Mouse (Mus musculus): ENCODE results near the gene Dhdds. TPM values are rescaled to one million over a fixed set of nuclear protein-coding genes. Genes with fewer than 3 reads are reported as not detected.

The Dhdds gene
- 52.5 and 60.9 TPM in 2 replicates for polyA plus RNA-seq (2015; fragmentation: Nextera tagmentation; extraction: Ambion mirVana)

DNA sequence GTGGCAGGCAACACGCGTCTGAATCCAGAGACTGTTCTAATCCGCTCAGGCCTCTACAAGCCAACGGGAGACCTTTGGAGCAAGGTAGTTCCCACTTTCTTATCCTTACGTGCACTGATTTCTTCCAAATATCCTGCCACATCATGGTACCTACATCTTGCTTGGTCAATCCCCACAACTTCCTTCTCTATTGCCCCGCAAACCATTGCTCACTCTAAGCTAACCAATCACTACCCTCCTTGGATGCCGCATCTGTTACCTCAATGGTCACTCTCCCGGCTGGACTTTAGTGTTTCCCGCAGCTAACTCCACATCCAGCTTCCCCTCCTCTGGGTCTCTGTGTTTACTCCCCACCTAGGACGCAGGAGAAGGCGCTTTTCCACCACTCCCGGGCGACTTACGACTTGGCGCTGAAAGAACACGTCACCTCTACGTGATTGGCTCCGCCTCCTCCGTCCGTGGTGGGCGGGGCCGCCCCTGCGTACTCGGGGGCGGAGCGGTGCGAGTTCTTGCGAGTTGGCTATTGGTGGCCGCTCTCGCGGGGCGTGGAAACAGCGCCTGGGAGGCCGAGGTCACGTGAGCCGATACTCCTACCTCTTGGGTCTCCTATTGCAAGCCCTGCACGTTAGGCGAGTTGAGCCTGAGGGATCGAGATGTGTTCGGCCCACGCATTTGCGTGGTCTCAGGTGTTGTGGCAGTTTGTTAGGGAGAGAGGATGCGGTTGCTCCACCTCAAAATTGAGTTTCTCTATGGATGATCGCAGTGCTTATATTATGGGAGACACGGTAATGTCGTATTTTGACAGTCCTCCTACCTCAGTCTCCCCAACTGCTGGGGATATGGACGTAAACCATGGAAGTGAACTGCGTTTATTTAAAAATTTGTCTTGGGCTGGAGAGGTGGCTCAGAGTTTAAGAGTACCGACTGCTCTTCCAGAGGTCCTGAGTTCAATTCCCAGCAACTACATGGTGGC lies at the start of gene Dhdds:
Gene Dhdds (minus strand): TSS at position 453 of the 973 bp plus-strand sequence.
- peak within 1 kb of the TSS; percentile 53 for H3K9ac ChIP-seq (replicated peaks; ENCODE audit: low read depth, low read length)
- H3K4me1 ChIP-seq (replicated peaks; ENCODE audit: control insufficient read depth, insufficient read depth, low read length) = peaks cover 9% of the 10 kb centered on the region
- H3K36me3 ChIP-seq (ENCODE audit: control insufficient read depth, insufficient read depth) = no peaks in the 10 kb centered on the region; the same call in 1 of the 2 replicates
- peak within 1 kb of the TSS; percentile 51 for H3K4me3 ChIP-seq (replicated peaks; ENCODE audit: low read length)
- H3K4me2 ChIP-seq (ENCODE audit: low read length) = peak within 1 kb of the TSS; percentile 90
- WGBS = under 1% methylated on average over 49 of the region's 49 CpGs
- no peak within 1 kb of the TSS for H3K27ac ChIP-seq (ENCODE audit: low read length)
- no peaks in the 10 kb centered on the region for H3K27me3 ChIP-seq (replicated peaks; ENCODE audit: control insufficient read depth, insufficient read depth, low read length)
- ATAC-seq = peak; percentile 96
- no peaks in the 10 kb centered on the region for H3K9me3 ChIP-seq (ENCODE audit: control insufficient read depth, low read length)

DNA sequence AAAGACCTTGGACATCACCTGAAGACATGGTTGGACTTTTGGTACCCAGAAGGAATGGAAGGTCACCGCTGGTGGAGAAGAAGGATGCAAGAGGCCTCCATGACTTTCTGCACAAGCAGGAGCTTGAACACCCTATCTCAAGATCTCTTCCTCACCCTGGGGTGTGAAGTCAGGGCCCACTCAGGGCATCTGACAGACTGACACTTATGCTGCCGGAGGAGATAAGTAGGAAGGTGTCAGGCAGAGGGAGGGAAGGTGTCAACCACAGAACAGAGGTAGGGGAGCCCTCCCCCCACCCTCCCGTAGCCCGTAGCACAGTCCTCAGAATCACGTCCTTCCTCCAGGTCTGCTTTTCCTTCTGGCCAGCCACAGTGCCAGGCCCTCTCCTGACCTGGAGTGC lies 46.9 kb upstream of the Dhdds start:
- no peaks in the 10 kb centered on the region for H3K27me3 ChIP-seq (replicated peaks; ENCODE audit: control insufficient read depth, insufficient read depth, low read length)
- H3K36me3 ChIP-seq (ENCODE audit: control insufficient read depth, insufficient read depth) = no peaks in the 10 kb centered on the region
- no peaks in the 10 kb centered on the region for H3K9me3 ChIP-seq (ENCODE audit: control insufficient read depth, low read length)
- H3K4me3 ChIP-seq (replicated peaks; ENCODE audit: low read length) = no peak overlapping the region
- H3K27ac ChIP-seq (ENCODE audit: low read length) = no peak overlapping the region
- no peak overlapping the region for H3K9ac ChIP-seq (replicated peaks; ENCODE audit: low read depth, low read length)
- peaks cover 2% of the 10 kb centered on the region for H3K4me1 ChIP-seq (replicated peaks; ENCODE audit: control insufficient read depth, insufficient read depth, low read length)
- no peak overlapping the region for H3K4me2 ChIP-seq (ENCODE audit: low read length)
- WGBS = 86% methylated on average over 5 of the region's 5 CpGs
- ATAC-seq = no peak

DNA sequence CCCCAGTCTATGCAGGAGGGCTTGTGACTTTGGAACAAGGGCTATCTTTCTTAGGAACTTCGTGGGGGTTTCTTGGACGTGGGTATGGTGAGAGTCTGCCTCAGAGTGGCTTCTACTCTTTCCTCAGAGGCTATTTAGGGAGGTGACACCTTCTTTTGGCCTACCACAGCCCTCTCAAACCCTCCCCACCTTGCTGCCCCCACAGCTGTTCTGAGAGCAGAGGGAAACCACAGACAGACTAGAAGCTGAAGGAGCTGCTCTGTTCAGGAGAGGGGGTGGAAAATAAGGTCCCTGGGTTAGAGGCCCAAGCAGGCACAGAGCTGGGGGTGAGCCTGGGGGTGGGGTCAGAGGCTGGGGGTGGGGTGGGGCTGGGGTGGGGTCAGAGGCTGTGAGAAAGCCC lies 42.3 kb upstream of the Dhdds start:
- H3K27ac ChIP-seq (ENCODE audit: low read length) = no peak overlapping the region
- 76% methylated on average over 2 of the region's 2 CpGs for WGBS
- H3K9me3 ChIP-seq (ENCODE audit: control insufficient read depth, low read length) = no peaks in the 10 kb centered on the region
- H3K27me3 ChIP-seq (replicated peaks; ENCODE audit: control insufficient read depth, insufficient read depth, low read length) = no peaks in the 10 kb centered on the region
- H3K9ac ChIP-seq (replicated peaks; ENCODE audit: low read depth, low read length) = no peak overlapping the region
- no peak for ATAC-seq
- peaks cover 3% of the 10 kb centered on the region; the same call in 1 of the 2 replicates for H3K4me1 ChIP-seq (replicated peaks; ENCODE audit: control insufficient read depth, insufficient read depth, low read length)
- H3K36me3 ChIP-seq (ENCODE audit: control insufficient read depth, insufficient read depth) = no peaks in the 10 kb centered on the region
- H3K4me2 ChIP-seq (ENCODE audit: low read length) = no peak overlapping the region
- H3K4me3 ChIP-seq (replicated peaks; ENCODE audit: low read length) = no peak overlapping the region

DNA sequence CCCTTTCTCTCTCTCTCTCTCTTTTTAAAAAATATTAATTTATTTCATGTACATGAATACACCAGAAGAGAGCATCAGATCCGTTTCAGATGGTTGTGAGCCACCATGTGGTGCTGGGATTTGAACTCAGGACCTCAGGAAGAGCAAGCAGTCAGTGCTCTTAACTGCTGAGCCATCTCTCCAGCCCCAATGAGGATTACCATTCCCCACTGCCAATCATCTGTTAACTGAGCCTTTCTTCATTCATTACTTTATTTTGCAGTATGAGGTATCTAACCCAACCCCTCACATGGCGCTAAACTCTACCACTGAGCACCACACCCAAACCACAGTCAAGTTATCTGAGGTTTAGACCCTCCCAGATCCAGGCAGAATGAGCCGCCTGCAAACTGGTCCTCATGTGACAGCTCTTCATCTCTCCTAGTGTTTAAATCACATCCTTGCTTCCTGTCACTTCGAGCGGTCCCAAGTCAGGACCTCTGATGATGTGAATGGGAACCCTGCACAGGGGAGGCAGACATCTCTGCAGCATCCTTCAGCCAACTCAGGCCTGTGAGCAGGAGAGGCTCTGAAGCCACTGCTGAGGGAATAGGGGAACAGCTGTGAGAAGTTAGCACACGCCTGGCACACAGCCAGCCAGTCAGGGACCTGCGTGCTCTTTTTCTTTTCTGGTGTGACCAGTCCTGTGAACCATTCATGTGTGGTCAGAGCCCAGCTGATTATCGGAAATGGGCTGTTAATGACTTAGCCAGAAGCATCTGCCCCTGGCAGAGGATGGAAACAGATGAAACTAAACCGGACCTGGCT lies 40.8 kb upstream of the Dhdds start:
- no peak overlapping the region for H3K4me2 ChIP-seq (ENCODE audit: low read length)
- H3K36me3 ChIP-seq (ENCODE audit: control insufficient read depth, insufficient read depth) = no peaks in the 10 kb centered on the region
- H3K9ac ChIP-seq (replicated peaks; ENCODE audit: low read depth, low read length) = no peak overlapping the region
- H3K4me1 ChIP-seq (replicated peaks; ENCODE audit: control insufficient read depth, insufficient read depth, low read length) = peaks cover 3% of the 10 kb centered on the region; the same call in 1 of the 2 replicates
- no peak for ATAC-seq
- no peaks in the 10 kb centered on the region for H3K9me3 ChIP-seq (ENCODE audit: control insufficient read depth, low read length)
- no peak overlapping the region for H3K27ac ChIP-seq (ENCODE audit: low read length)
- no peaks in the 10 kb centered on the region for H3K27me3 ChIP-seq (replicated peaks; ENCODE audit: control insufficient read depth, insufficient read depth, low read length)
- H3K4me3 ChIP-seq (replicated peaks; ENCODE audit: low read length) = no peak overlapping the region
- WGBS = 56% methylated on average over 9 of the region's 9 CpGs

DNA sequence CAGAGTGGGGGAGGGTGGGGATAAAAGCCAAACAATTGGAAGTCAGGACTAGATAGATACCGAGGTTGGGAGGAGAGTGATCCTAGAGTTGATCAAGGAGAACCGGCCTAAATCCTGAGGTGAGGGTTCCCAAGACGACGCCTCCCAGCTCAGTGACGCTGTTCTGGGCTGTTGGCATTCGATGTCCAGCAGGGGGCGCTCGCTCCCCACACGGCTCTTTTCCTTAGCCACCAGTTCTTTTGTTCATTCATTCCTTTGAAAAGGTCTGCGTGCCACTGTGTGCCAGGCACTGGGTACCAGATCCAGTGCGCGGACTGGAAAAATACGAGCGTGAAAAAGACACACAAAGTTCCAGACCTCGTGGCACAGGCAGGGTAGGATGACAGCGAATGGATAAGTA lies 35.2 kb upstream of the Dhdds start:
- no peaks in the 10 kb centered on the region for H3K27me3 ChIP-seq (replicated peaks; ENCODE audit: control insufficient read depth, insufficient read depth, low read length)
- no peaks in the 10 kb centered on the region for H3K36me3 ChIP-seq (ENCODE audit: control insufficient read depth, insufficient read depth)
- H3K27ac ChIP-seq (ENCODE audit: low read length) = no peak overlapping the region
- peaks cover 6% of the 10 kb centered on the region; the same call in 1 of the 2 replicates for H3K4me1 ChIP-seq (replicated peaks; ENCODE audit: control insufficient read depth, insufficient read depth, low read length)
- peak overlapping the region; percentile 45; the same call in 1 of the 2 replicates for H3K9ac ChIP-seq (replicated peaks; ENCODE audit: low read depth, low read length)
- peak overlapping the region; percentile 33; the same call in 1 of the 2 replicates for H3K4me2 ChIP-seq (ENCODE audit: low read length)
- ATAC-seq = peak; percentile 69
- no peak overlapping the region; the same call in 1 of the 2 replicates for H3K4me3 ChIP-seq (replicated peaks; ENCODE audit: low read length)
- H3K9me3 ChIP-seq (ENCODE audit: control insufficient read depth, low read length) = no peaks in the 10 kb centered on the region
- 3% methylated on average over 16 of the region's 16 CpGs for WGBS

DNA sequence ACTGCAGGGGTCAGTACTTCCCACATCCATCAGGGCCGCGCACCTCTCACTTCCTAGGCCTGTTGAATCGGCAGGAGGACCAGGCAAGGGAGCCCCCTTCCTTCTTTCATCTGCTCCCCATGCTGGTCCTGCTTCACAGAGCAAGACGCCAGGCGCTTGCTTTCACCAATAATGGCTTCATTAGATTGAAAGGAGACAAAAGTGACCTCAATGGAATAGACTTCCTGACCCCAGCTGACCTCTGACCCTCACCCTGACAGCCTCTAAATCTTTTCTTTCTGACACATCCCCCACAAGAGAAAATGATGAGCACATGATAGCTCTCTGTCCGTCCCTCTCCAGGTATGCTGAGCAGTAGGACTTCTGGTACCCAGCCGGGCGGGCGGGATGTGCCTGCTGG lies 25.1 kb upstream of the Dhdds start:
- Histone ChIP-seq H3K9ac (replicated peaks; ENCODE audit: low read depth, low read length) (no peak overlapping the region), H3K4me2 (ENCODE audit: low read length) (no peak overlapping the region), H3K4me1 (replicated peaks; ENCODE audit: control insufficient read depth, insufficient read depth, low read length) (no peaks in the 10 kb centered on the region), H3K36me3 (ENCODE audit: control insufficient read depth, insufficient read depth) (no peaks in the 10 kb centered on the region), H3K27ac (ENCODE audit: low read length) (no peak overlapping the region), H3K27me3 (replicated peaks; ENCODE audit: control insufficient read depth, insufficient read depth, low read length) (no peaks in the 10 kb centered on the region), H3K9me3 (ENCODE audit: control insufficient read depth, low read length) (no peaks in the 10 kb centered on the region), H3K4me3 (replicated peaks; ENCODE audit: low read length) (no peak overlapping the region)
- no peak for ATAC-seq
- WGBS = 24% methylated on average over 9 of the region's 9 CpGs

DNA sequence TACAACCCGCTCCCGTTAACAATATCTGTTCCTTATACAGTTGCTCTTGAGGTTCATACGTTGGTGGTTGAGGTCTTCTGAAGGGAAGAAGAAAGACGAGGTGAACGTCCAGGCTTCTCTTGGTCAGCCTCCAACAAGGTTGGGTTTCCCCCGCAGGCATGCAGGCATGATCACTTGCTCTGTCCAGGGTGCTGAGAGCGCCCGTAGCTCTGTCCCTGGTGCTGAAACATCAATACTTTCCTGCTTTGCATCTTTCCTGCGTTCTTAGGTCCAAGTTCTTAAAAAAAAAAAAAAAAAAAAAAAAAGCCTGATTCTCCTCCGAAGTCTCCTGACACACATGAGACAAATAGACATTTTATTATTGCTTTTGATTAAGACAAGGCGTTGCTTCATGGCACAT lies 19.9 kb upstream of the Dhdds start:
- Histone ChIP-seq H3K36me3 (ENCODE audit: control insufficient read depth, insufficient read depth) (no peaks in the 10 kb centered on the region), H3K27me3 (replicated peaks; ENCODE audit: control insufficient read depth, insufficient read depth, low read length) (peaks cover 38% of the 10 kb centered on the region), H3K27ac (ENCODE audit: low read length) (no peak overlapping the region), H3K9me3 (ENCODE audit: control insufficient read depth, low read length) (no peaks in the 10 kb centered on the region), H3K4me3 (replicated peaks; ENCODE audit: low read length) (no peak overlapping the region), H3K4me2 (ENCODE audit: low read length) (no peak overlapping the region), H3K9ac (replicated peaks; ENCODE audit: low read depth, low read length) (no peak overlapping the region), H3K4me1 (replicated peaks; ENCODE audit: control insufficient read depth, insufficient read depth, low read length) (peaks cover 17% of the 10 kb centered on the region)
- no peak for ATAC-seq
- WGBS = 3% methylated on average over 11 of the region's 11 CpGs

DNA sequence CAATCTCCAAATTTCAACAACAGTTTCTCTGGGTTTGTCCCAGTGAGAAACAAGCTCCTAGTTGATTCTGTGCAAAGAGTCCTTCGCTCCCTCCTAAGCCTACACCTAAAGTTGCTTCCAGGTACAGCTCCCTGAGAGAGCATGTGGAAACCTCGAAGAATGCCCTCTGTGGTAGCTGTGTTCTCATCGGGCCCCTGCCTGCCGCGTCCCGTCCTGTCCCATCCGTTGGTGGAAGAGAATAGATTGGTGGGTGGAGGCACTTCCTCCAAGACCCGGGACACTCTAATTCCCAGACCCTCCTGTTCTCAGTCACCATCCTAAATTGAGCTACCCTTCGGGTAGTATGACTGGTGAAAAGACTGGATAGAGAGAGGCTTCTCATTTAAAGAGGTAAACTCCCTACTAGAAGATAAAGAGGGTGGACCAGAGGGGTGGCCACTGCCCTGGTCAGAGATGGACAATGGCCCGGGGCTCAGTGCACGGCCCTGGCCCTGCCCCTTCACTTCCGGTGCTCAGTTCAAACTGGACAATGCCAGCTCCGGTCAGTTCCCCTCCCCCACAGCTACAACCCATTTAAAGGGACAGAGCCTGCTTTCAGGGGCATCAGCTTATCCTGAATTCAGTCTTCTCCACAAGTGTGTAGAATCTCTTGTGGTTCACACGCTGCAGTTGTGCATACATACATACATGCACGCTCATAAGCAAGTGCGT lies 19.1 kb upstream of the Dhdds start:
- no peaks in the 10 kb centered on the region for H3K36me3 ChIP-seq (ENCODE audit: control insufficient read depth, insufficient read depth)
- H3K27me3 ChIP-seq (replicated peaks; ENCODE audit: control insufficient read depth, insufficient read depth, low read length) = peaks cover 40% of the 10 kb centered on the region
- no peak overlapping the region for H3K27ac ChIP-seq (ENCODE audit: low read length)
- H3K4me1 ChIP-seq (replicated peaks; ENCODE audit: control insufficient read depth, insufficient read depth, low read length) = peaks cover 17% of the 10 kb centered on the region
- H3K4me3 ChIP-seq (replicated peaks; ENCODE audit: low read length) = peak overlapping the region; percentile 11; the same call in 1 of the 2 replicates
- WGBS = 2% methylated on average over 16 of the region's 16 CpGs
- H3K9ac ChIP-seq (replicated peaks; ENCODE audit: low read depth, low read length) = no peak overlapping the region
- no peak for ATAC-seq
- H3K9me3 ChIP-seq (ENCODE audit: control insufficient read depth, low read length) = no peaks in the 10 kb centered on the region
- H3K4me2 ChIP-seq (ENCODE audit: low read length) = peak overlapping the region; percentile 19
